Comparison of ENCODE assay signal across 11 mouse cellular contexts in genomic region chr15:60692718-60693597, GRCm38 (mm10).
DNase-seq lines count a peak whose midpoint lies in the region; ATAC-seq and TF ChIP-seq lines count a peak whose summit lies in the region.
"Had no signal": no experiment of that assay in that cellular context is flagged by ENCODE, and none has a peak within 500 bp of the region (broad histone marks: within the 10 kb centered on the region; RNA-seq: fewer than 3 reads in every experiment).

No protein-coding gene starts in this region.

- H3K27me3 ChIP-seq in heart, embryonic 16.5 days (ENCODE audit: control insufficient read depth, insufficient read depth, low read length), result no peaks in the 10 kb centered on the region
- no peaks in the 10 kb centered on the region for H3K27me3 ChIP-seq in midbrain, embryonic 11.5 days (ENCODE audit: control insufficient read depth, insufficient read depth, low read length)
- H3K27me3 ChIP-seq: embryonic facial prominence, embryonic 15.5 days; limb, embryonic 13.5 days had no signal

- 44% methylated on average over 6 of the region's 6 CpGs for WGBS in heart, embryonic 16.5 days
- 15% methylated on average over 6 of the region's 6 CpGs for WGBS in midbrain, embryonic 11.5 days

- intact Hi-C loops in left cerebral cortex, adult 2 months (cut with DNase I), result loop anchor here (2.0 kb wide), 1 partner anchor 132 kb away; no protein-coding TSS in a partner anchor
- intact Hi-C loops in left cerebral cortex, postnatal 36 days (cut with DNase I), result loop anchor here (5.0 kb wide), 1 partner anchor 129 kb away; no protein-coding TSS in a partner anchor

- peak overlapping the region; percentile 10; the same call in 1 of the 2 replicates for H3K27ac ChIP-seq in heart, embryonic 16.5 days (ENCODE audit: low read length)
- peak overlapping the region; percentile 28 for H3K27ac ChIP-seq in left cerebral cortex, adult 2 months
- no peak overlapping the region for H3K27ac ChIP-seq in midbrain, embryonic 11.5 days (ENCODE audit: low read depth, low read length)
- H3K27ac ChIP-seq: embryonic facial prominence, embryonic 15.5 days; limb, embryonic 13.5 days had no signal

- H3K36me3 ChIP-seq in heart, embryonic 16.5 days (ENCODE audit: control insufficient read depth, insufficient read depth), result no peaks in the 10 kb centered on the region
- H3K36me3 ChIP-seq in midbrain, embryonic 11.5 days (ENCODE audit: control insufficient read depth, insufficient read depth, low read length), result no peaks in the 10 kb centered on the region
- H3K36me3 ChIP-seq: embryonic facial prominence, embryonic 15.5 days; limb, embryonic 13.5 days had no signal

- H3K4me2 ChIP-seq in heart, embryonic 16.5 days (ENCODE audit: low read depth, low read length), result no peak overlapping the region
- H3K4me2 ChIP-seq in midbrain, embryonic 11.5 days, result no peak overlapping the region
- H3K4me2 ChIP-seq: embryonic facial prominence, embryonic 15.5 days; limb, embryonic 13.5 days had no signal

- no peak overlapping the region for H3K9ac ChIP-seq in heart, embryonic 16.5 days (ENCODE audit: low read length)
- no peak overlapping the region for H3K9ac ChIP-seq in midbrain, embryonic 11.5 days (ENCODE audit: low read length)
- H3K9ac ChIP-seq: embryonic facial prominence, embryonic 15.5 days; limb, embryonic 13.5 days had no signal

- no peaks in the 10 kb centered on the region for H3K9me3 ChIP-seq in heart, embryonic 16.5 days (replicated peaks; ENCODE audit: control insufficient read depth, low read length)
- no peaks in the 10 kb centered on the region for H3K9me3 ChIP-seq in midbrain, embryonic 11.5 days (ENCODE audit: control insufficient read depth, low read length)
- H3K9me3 ChIP-seq: embryonic facial prominence, embryonic 15.5 days; limb, embryonic 13.5 days had no signal

- H3K4me1 ChIP-seq in heart, embryonic 16.5 days (ENCODE audit: control insufficient read depth, insufficient read depth, low read length), result peaks cover 12% of the 10 kb centered on the region
- H3K4me1 ChIP-seq in midbrain, embryonic 11.5 days (ENCODE audit: control insufficient read depth, insufficient read depth, low read length), result peaks cover 8% of the 10 kb centered on the region; the same call in 1 of the 2 replicates
- H3K4me1 ChIP-seq: embryonic facial prominence, embryonic 15.5 days; limb, embryonic 13.5 days had no signal

- TF ChIP-seq CTCF in left cerebral cortex, adult 2 months (IDR thresholded peaks at IDR 0.05), result no peak

- no peak for ATAC-seq in heart, embryonic 16.5 days (replicated peaks; ENCODE audit: extremely low read depth, insufficient read depth, low FRiP score)
- ATAC-seq in common myeloid progenitor, adult 5-6 weeks (replicated peaks; ENCODE audit: low read depth, poor library complexity, severe bottlenecking), result 0 out of 2 replicates have a peak, but pooled peaks have one; percentile 22
- ATAC-seq in midbrain, embryonic 11.5 days (ENCODE audit: low FRiP score), result peak; percentile 65

- no peak for DNase-seq in heart, adult 9 months (ENCODE audit: low spot score in 2 of 2)
- no peak for DNase-seq in left cerebral cortex, adult 2 months (ENCODE audit: extremely low spot score in 1 of 2, low spot score in 2 of 2)
- DNase-seq in left cerebral cortex, postnatal 36 days (ENCODE audit: low spot score in 2 of 2), result no peak
- no peak for DNase-seq in midbrain, embryonic 11.5 days (ENCODE audit: low spot score, missing footprints)
- no peak for DNase-seq in cerebellum, postnatal 36 days
- no peak for DNase-seq in gastrocnemius, postnatal 25 days
- DNase-seq: gastrocnemius, postnatal 36 days had no signal

- H3K4me3 ChIP-seq in heart, embryonic 16.5 days (ENCODE audit: low read length), result no peak overlapping the region
- no peak overlapping the region for H3K4me3 ChIP-seq in left cerebral cortex, adult 2 months
- no peak overlapping the region for H3K4me3 ChIP-seq in midbrain, embryonic 11.5 days (ENCODE audit: low read depth, low read length)
- H3K4me3 ChIP-seq: embryonic facial prominence, embryonic 15.5 days; limb, embryonic 13.5 days had no signal
